Mouse (Mus musculus) regulatory T cell (primary cell): ENCODE data around the gene Synpr.

Experiments
- in situ Hi-C: fragments of 300-600 bp; cut with MboI, MseI; formaldehyde crosslinking; loops from one replicate; pipeline ENCODE4 v1.15.1; 2025; ENCODE audit warnings: high pct_unique_total_duplicates

Synpr gene

DNA sequence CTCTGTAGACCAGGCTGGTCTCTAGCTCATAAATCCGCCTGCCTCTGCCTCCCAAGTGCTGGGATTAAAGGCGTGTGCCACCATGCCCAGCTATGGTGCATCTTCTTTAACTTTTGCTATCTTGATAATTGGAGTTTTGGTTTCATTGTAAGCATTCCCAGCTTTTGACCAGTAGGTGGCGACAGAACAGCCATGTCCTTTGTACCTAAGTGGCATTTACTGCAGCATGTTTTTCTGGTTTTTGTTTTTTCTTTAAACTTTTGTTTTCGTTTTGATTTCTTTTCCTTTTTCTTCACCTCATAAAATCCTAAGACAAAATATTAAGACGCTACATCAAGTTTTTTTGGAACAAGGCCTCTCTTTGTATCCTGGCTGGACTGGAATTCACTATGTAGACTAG lies 69.6 kb downstream of the Synpr start:
- in situ Hi-C loops, result no loop called here

DNA sequence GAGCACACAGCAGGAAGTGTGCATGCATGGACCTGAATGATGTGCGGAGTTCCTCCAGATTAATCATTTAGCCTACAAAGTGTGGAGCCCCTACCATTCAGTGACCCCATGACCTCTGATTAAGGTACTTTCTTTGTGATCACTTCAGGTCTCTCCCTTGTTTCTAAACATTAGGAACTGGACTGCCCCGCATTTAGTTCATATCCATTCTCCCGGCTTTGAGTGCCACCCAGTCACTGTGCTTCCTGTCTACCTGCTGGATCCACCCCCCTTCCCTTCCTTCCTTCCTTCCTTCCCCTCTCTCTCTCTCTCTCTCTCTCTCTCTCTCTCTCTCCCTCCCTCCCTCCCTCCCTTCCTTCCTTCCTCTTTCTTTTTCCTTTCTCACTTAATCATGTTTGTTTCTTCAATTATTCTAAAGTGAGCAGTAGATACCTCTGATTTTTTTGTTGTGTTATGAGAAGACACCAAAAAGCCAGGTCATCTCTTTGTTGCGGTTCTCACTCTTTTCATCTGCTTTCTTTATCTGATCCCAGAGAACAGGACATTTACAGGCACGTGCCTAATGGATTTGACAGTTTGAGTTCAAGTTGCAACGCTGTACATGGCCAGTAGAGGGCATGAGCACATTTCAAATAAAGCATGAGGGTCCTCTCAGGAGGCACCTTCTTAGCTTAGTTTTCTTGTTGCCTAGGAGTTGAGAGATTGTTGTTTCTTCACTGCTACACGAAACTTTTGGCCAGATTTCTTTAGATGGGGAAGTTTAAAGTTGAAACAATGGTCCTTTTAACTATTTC lies 71.2 kb downstream of the Synpr start:
- in situ Hi-C loops, result loop anchor here (5.0 kb wide), 1 partner anchor 562 kb away; no protein-coding TSS in a partner anchor

- in situ Hi-C loops, result loop anchor here (5.0 kb wide), 1 partner anchor 560 kb away; no protein-coding TSS in a partner anchor
Measured at GRCm38 (mm10) chr14:13357101-13357667, 72.6 kb downstream of the Synpr start.

GRCm38 (mm10) chr14:13358037-13358436 lies 73.5 kb downstream of the Synpr start:
- in situ Hi-C loops, result loop anchor here (5.0 kb wide), 1 partner anchor 559 kb away; no protein-coding TSS in a partner anchor

GRCm38 (mm10) chr14:13361184-13361583 lies 76.6 kb downstream of the Synpr start:
- in situ Hi-C loops, result no loop called here

GRCm38 (mm10) chr14:13361642-13362041 lies 77.1 kb downstream of the Synpr start:
- in situ Hi-C loops, result no loop called here

GRCm38 (mm10) chr14:13368309-13368708 lies 83.7 kb downstream of the Synpr start:
- in situ Hi-C loops, result no loop called here

DNA sequence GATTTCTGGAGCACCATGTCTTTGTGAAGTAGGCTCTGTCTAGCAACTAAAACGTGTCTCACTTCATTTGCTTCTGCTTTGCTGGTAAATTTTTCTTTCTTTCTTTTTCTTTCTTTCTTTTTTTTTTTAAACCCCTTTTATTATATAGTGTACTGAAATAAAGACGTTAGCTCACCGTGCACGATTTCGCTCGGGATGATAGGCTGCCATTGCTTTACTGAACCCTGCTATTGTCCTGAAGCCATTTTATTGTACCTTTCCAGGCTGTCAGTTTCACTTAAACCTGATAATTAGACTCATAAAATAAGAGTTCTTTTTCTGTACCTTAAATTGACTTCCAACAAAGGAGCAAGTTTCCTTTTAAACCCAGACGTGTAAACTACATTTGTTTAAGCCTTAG lies 104.5 kb downstream of the Synpr start:
- in situ Hi-C loops, result no loop called here

DNA sequence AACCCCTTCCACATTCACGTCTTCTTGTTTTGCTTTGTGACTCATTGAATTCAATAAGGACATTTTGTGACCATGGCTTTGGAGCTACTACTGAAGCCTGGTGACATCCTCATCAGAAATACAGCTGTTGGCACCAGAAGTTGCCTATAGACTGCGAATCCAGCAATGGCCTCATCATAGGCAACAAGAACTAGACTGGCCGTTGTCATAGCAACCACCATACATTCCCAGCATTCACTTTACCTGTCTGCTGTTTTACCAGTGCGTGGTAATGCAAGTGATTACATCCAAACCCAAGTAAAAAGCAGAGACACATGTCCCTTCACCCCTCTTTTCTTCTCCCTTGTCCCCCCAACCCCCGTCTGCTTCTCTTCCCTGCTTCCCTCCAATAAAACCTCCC lies 105.4 kb downstream of the Synpr start:
- in situ Hi-C loops, result no loop called here

GRCm38 (mm10) chr14:13399226-13400020 lies 114.8 kb downstream of the Synpr start:
- in situ Hi-C loops, result no loop called here

DNA sequence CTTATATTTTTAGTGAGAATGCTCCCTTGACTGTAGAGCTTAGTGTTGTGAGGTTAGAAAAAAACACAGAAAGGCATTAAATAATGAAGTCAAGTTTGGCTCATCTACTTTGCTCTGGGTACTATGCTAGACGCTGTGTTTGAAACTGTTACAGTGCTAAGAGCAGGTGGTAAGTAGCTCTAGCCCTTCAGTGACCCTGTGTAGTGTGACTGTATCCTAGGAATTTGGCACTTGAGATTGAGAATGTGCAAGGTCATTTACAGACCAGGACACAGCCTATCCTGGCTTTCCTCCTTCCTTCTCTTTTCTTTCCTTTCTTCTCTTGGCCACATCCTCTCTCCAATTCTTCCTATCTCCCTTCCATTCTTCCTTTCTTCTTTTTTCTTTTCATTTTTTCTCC lies 127.1 kb downstream of the Synpr start:
- in situ Hi-C loops, result no loop called here

GRCm38 (mm10) chr14:13440723-13441122 lies 156.1 kb downstream of the Synpr start:
- in situ Hi-C loops, result no loop called here

DNA sequence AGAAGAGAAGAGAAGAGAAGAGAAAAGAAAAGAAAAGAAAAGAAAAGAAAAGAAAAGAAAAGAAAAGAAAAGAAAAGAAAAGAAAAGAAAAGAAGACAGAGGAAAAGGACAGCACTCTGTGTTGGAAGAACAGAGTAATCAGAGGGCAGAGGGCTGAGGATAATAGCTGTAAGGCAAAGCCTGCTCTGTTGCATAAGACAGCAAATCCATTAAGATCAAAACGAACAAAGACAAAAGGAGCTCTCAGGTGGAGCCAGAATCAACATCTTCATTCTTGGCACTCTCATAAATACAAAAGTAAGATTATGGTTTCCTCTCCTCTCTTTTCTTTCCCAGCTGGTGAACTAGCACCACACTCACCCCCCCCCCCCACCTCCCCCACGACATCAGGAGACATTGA lies 160.3 kb downstream of the Synpr start:
- in situ Hi-C loops, result no loop called here

GRCm38 (mm10) chr14:13453461-13454204 lies 169.1 kb downstream of the Synpr start:
- in situ Hi-C loops, result no loop called here

DNA sequence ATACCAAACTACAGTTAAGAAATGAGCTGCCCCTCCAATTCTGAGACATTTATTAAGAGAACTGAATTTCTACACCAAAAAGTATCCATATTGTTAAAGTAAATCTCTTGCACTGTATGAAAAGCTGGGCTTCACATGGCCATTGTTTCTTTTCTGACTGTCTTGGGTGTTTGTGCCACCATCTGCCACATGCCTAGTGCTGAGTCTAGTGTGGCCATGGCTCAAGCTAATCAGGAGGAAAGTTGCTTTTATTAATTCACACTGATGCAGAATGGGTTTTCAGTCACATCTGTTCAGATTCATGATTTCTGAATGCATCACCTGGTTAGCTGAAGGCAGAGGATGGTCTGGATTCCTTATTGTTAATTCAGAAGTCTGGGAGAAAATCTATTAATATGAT lies 170.4 kb downstream of the Synpr start:
- in situ Hi-C loops, result no loop called here

DNA sequence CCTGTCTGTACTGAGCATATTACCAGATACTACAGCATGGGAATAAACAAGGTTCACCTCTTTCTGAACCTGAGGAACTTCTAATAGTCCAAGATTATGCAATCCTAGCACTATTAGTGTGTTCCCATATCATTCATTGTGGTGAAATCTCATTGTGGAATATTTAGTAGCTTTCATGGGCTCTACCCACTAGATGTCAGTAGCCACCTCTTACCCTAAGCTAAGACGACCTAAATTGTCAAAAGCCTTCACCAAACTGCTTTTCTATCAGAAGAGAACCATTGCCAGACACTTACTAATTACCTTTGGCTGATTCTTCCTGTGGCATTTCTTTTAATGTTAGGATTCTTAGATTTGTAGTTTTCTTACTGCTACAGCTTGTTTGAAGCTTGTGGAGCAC lies 174.8 kb downstream of the Synpr start:
- in situ Hi-C loops, result no loop called here

DNA sequence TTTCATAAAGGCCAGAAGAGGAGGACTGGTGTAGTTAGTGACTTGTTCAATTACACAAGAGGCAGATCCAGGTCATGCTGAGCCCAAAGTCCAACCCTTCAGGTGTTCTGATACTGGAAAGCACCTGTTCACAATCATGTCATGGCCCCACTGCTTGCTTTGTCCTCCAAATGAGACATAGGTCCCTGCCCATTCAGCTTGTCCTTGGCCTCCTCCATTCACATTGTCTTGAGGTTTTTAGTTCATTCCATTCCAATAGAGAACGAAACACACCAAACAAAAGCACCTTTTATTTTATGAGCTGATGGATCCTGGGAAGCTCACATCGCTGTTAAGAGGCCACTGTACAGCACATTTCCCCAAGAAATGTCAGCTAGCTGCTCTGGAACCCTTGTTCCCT lies 184.6 kb downstream of the Synpr start:
- in situ Hi-C loops, result no loop called here

DNA sequence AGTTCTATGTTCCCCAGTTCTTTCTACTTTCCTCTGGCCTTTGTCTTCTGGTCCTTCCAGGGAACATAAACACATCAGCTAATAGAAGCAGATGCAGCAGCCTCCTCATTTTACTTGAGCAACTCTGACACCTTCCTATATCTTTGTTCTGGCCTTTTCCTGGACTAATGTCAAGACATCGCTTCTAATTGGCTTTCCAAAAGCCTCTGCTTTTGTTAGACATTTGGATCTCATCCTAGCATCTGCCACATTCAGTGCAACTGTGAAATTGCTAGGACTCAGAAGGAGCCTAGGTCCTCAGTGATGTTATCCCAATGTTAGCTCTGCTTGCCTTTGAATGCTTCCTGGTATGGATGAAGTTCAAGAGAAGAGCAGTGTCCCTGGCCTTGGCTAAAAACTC lies 193.2 kb downstream of the Synpr start:
- in situ Hi-C loops, result no loop called here

- in situ Hi-C loops, result no loop called here
Measured at GRCm38 (mm10) chr14:13505355-13505754, 220.8 kb downstream of the Synpr start.

DNA sequence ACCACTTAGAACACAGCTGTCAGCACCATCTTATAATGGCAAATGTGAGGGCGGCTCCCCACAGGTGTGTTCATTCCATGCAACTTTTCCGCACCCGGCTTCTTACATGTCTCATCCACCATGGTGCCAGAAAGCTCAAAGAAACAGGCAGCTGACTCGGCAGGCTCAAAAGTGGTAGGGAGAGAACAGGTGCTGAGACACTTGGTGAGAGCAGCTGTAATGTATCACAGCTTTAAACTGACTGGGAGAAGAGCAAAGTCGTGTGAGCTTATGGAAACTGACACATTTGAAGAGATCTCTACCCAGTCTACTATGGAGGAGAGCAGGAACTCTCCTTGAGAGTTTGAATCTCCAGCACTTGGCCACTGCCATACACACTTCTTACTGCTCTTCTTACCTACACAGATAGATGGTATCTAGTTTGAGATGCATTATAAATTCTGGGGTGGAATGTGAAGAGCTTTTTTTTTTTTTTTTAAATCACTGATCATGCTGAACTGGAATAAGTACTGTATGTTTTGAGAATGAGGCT lies 234.1 kb downstream of the Synpr start:
- in situ Hi-C loops, result no loop called here

GRCm38 (mm10) chr14:13519239-13520011 lies 234.8 kb downstream of the Synpr start:
- in situ Hi-C loops, result no loop called here
